Mouse (Mus musculus) ES-E14 (cell line): ENCODE measurements at regions not wholly inside any gene's neighbourhood (a gene's known extent, or its start where the extent isn't known, plus 50 kb on each side); places are given as distances from the start of the nearest gene placed in this dataset.

ENCODE experiments used
- HCFC1 ChIP-seq: IDR thresholded peaks from 2 replicates; pipeline ENCODE4 v1.6.1; 2012; ENCODE audit warnings: low read length, inconsistent platforms, borderline replicate concordance; ENCODE audit not compliant: insufficient read depth
- ZNF384 ChIP-seq: IDR thresholded peaks from 2 replicates; pipeline ENCODE4 v1.6.1; 2012; ENCODE audit warnings: low read depth, low read length, inconsistent platforms

DNA sequence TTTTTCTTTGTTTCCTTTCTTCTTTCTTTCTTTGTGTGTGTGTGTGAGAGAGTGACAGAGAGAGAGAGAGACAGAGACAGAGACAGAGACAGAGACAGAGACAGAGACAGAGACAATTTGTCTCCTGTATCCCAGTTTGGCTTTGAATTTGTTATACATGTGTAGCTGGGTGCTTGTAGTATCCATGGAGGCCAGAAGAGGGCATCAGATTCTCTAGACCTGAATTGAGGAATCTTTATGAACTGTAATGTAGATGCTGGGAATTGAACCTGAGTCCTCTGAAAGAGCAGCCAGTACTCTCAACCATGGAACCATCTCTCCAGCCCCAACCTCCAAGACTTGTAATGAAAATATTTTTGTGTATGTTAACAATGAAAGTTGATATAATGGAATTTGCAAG, 190.2 kb upstream of the Sgcd start:
- TF ChIP-seq HCFC1, result no peak
- TF ChIP-seq ZNF384, result no peak
